Mouse (Mus musculus): ENCODE results near the gene Psmg4. TPM values are rescaled to one million over a fixed set of nuclear protein-coding genes. Genes with fewer than 3 reads are reported as not detected.

The Psmg4 gene
- polyA plus RNA-seq, 1 experiment from 2014 or later = 101 TPM

DNA sequence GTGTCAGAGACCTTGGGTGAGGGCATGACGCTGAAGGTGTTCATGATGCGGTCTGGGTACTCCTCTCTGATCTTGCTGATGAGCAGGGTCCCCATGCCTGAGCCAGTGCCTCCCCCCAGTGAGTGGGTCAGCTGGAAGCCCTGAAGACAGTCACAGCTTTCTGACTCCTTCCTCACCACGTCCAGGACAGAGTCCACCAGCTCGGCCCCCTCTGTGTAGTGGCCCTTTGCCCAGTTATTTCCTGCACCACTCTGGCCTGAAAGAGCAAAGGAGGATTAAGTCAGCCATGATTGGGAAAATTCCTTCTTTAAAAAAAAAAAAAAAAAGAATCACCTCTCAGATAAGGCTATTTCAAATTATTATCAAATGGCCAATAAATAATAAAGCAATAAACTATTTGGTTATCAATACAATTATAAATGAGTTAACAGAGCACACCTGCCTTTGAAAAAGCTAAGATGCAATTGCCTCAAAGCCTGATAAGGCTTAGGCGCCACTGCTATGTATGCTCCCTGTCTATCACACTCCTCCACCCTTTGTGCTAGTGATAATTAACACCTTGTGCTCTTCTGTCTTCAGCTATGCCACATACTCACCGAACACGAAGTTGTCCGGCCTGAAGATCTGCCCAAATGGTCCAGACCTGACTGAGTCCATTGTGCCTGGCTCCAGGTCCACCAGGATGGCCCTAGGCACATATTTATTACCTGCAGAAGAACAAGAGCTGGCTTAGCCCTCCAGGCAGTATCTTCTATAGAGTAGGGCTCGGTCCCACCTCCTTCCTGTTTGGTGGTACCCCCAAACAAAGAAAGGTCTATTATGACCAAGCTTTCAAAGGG, 34.3 kb upstream of the Psmg4 start:
- no peaks in the 10 kb centered on the region for H3K9me3 ChIP-seq (replicated peaks; ENCODE audit: control insufficient read depth, low read length)
- H3K27ac ChIP-seq (replicated peaks; ENCODE audit: low read depth, low read length) = no peak overlapping the region
- peak overlapping the region; percentile 75 for H3K4me3 ChIP-seq (ENCODE audit: low read depth, low read length)
- H3K36me3 ChIP-seq (replicated peaks; ENCODE audit: control insufficient read depth, insufficient read depth, low read depth, low read length) = no peaks in the 10 kb centered on the region; the same call in none of the 2 replicates
- DNase-seq (ENCODE audit: low spot score) (no peak), ATAC-seq (replicated peaks; ENCODE audit: insufficient number of reproducible peaks, low FRiP score, low TSS enrichment, low read depth) (no peak)
- no peak overlapping the region; the same call in 1 of the 2 replicates for H3K9ac ChIP-seq (replicated peaks; ENCODE audit: low read length)
- peak overlapping the region; percentile 49 for H3K4me2 ChIP-seq (ENCODE audit: low read depth, low read length)
- no peaks in the 10 kb centered on the region for H3K4me1 ChIP-seq (ENCODE audit: control insufficient read depth, insufficient read depth, low read length)
- H3K27me3 ChIP-seq (ENCODE audit: control insufficient read depth, insufficient read depth, low read length) = no peaks in the 10 kb centered on the region
- 60% methylated on average over 7 of the region's 9 CpGs for WGBS

DNA sequence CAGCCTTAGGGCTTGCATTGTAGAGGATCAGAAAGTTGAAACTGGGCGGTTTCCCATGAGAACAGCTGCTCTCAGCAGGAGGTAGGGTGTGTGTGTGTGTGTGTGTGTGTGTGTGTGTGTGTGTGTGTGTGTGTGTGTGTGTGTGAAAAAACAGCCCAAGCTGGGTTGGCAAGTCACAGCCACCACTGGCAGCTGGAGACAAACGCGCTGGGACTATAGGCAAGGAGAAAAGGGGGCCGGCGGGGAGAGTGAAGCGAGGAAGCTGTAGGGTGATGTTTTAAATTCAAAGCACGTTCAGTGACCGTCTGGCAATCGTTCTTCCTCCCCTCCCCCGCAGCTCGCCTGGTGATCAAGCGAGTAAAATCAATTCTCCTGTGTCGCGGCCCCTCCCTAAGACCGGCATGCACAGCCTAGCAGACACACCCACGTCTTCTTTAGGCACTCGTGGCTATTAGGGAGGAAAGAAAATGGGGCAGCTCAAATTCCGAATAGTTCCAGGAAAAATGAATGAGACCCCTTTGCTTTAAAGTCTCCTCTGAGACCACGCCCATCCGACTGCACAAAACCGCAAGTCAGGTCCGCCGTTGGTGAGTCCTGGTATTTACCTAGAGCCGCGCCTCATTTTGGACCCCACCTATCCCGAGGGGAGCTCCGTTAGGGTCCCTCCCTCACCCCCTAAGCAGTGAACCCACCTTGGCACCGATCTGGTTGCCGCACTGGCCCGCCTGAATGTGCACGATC, 33.1 kb upstream of the Psmg4 start:
- Histone ChIP-seq H3K27ac (replicated peaks; ENCODE audit: low read depth, low read length) (no peak overlapping the region), H3K4me2 (ENCODE audit: low read depth, low read length) (peak overlapping the region; percentile 49), H3K9ac (replicated peaks; ENCODE audit: low read length) (peak overlapping the region; percentile 65), H3K4me3 (ENCODE audit: low read depth, low read length) (peak overlapping the region; percentile 75), H3K36me3 (replicated peaks; ENCODE audit: control insufficient read depth, insufficient read depth, low read depth, low read length) (no peaks in the 10 kb centered on the region; the same call in none of the 2 replicates), H3K4me1 (ENCODE audit: control insufficient read depth, insufficient read depth, low read length) (no peaks in the 10 kb centered on the region), H3K9me3 (replicated peaks; ENCODE audit: control insufficient read depth, low read length) (no peaks in the 10 kb centered on the region), H3K27me3 (ENCODE audit: control insufficient read depth, insufficient read depth, low read length) (no peaks in the 10 kb centered on the region)
- DNase-seq (ENCODE audit: low spot score) (peak; percentile 77), ATAC-seq (replicated peaks; ENCODE audit: insufficient number of reproducible peaks, low FRiP score, low TSS enrichment, low read depth) (peak; percentile 1; the same call in 1 of the 2 replicates)
- 0% methylated on average over 30 of the region's 31 CpGs for WGBS

DNA sequence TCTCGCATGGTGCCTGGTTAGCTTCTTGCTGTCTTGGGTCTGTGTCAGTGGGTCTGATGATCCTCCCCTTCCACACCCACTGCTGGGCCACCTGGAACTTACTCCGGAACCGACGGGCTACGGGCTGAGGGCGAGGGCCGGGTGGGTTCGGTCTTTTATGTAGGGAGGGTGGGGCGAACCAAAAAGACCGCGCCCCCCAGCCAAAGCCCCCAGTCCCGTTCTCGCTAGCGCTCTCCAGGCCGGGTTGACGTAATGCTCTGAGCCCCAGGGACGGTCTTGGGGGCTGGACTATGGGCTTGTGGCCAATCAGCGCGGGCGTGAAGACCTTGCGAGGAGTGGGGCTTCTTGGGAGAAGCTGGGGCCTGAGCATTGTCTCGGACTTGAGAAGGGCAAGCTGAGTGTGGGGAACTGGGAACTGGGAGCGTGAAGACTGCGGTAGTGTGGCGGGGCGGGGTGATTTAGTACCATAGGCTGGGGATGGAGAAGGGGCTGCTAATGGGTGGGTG, 32.5 kb upstream of the Psmg4 start, which contains the start of gene Tubb2b:
Gene Tubb2b (minus strand): TSS at position 241 of the 506 bp plus-strand sequence.
- H3K4me2 ChIP-seq (ENCODE audit: low read depth, low read length) = peak within 1 kb of the TSS; percentile 49
- H3K27me3 ChIP-seq (ENCODE audit: control insufficient read depth, insufficient read depth, low read length) = no peaks in the 10 kb centered on the region
- H3K36me3 ChIP-seq (replicated peaks; ENCODE audit: control insufficient read depth, insufficient read depth, low read depth, low read length) = no peaks in the 10 kb centered on the region; the same call in none of the 2 replicates
- DNase-seq (ENCODE audit: low spot score) (peak; percentile 96), ATAC-seq (replicated peaks; ENCODE audit: insufficient number of reproducible peaks, low FRiP score, low TSS enrichment, low read depth) (peak; percentile 90)
- H3K4me3 ChIP-seq (ENCODE audit: low read depth, low read length) = peak within 1 kb of the TSS; percentile 75
- no peaks in the 10 kb centered on the region for H3K4me1 ChIP-seq (ENCODE audit: control insufficient read depth, insufficient read depth, low read length)
- under 1% methylated on average over 26 of the region's 26 CpGs for WGBS
- peak within 1 kb of the TSS; percentile 65 for H3K9ac ChIP-seq (replicated peaks; ENCODE audit: low read length)
- H3K27ac ChIP-seq (replicated peaks; ENCODE audit: low read depth, low read length) = peak within 1 kb of the TSS; percentile 88
- no peaks in the 10 kb centered on the region for H3K9me3 ChIP-seq (replicated peaks; ENCODE audit: control insufficient read depth, low read length)

DNA sequence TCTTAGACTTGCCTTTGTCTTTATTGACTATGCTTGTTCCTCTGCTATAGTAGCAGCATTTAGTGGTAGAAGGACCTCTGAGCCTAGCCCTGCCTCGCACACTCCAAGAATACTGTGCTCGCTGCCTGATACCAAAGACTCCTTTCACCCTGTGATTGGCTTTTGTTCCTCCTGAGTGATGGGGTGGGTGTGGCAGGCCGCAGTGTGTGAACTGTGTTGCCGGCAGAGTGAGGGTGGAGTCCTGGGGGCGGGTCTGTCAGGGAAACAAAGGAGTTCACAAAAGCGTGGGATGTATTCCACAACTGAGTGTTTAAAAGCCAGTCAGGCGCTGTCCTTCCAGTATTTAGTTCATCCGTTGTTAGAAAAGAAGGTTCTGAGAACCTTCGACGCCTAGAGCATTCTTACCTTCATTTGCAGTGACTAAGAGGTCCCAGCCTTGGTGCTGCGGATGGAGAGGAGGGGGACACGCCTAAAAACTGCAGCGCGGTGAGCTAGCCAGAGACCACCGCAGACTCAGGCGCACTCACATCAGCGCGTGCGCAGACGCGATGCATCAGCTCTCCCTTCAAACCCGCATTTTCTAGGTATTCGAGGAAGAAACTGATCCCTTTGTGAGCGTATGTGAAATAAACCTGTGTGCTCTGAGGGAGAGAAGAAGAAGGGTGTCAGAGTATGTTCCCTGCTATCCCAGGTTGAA, 31.6 kb upstream of the Psmg4 start:
- peak; percentile 58 for ATAC-seq (replicated peaks; ENCODE audit: insufficient number of reproducible peaks, low FRiP score, low TSS enrichment, low read depth)
- H3K4me1 ChIP-seq (ENCODE audit: control insufficient read depth, insufficient read depth, low read length) = no peaks in the 10 kb centered on the region
- under 1% methylated on average over 24 of the region's 24 CpGs for WGBS

DNA sequence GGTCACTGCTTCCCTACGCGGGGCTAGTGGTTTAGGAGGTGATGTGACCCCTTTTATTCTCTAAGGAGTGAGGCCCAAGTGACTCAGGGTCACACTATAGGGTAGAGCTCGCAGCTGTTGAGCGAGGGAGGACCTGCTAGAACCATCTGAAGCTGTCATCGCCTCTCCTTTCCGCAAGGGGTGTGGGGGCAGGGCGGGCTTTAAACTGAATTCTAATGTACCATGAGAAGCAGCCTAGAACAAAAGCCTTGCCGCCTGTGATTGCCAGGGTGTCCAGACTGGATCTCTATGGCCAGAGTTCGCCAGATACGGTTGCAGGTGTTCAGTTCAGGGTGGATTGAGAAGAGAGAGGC, 31.1 kb upstream of the Psmg4 start:
- Histone ChIP-seq H3K27me3 (ENCODE audit: control insufficient read depth, insufficient read depth, low read length) (no peaks in the 10 kb centered on the region), H3K4me3 (ENCODE audit: low read depth, low read length) (peak overlapping the region; percentile 75), H3K4me1 (ENCODE audit: control insufficient read depth, insufficient read depth, low read length) (no peaks in the 10 kb centered on the region), H3K9ac (replicated peaks; ENCODE audit: low read length) (peak overlapping the region; percentile 65), H3K4me2 (ENCODE audit: low read depth, low read length) (peak overlapping the region; percentile 49), H3K27ac (replicated peaks; ENCODE audit: low read depth, low read length) (peak overlapping the region; percentile 88), H3K9me3 (replicated peaks; ENCODE audit: control insufficient read depth, low read length) (no peaks in the 10 kb centered on the region), H3K36me3 (replicated peaks; ENCODE audit: control insufficient read depth, insufficient read depth, low read depth, low read length) (no peaks in the 10 kb centered on the region)
- 0% methylated on average over 10 of the region's 10 CpGs for WGBS
- ATAC-seq (replicated peaks; ENCODE audit: insufficient number of reproducible peaks, low FRiP score, low TSS enrichment, low read depth) (peak; percentile 26), DNase-seq (ENCODE audit: low spot score) (peak; percentile 76)

More for the DNA sequence above, 31.6 kb upstream of the Psmg4 start:
- Histone ChIP-seq H3K36me3 (replicated peaks; ENCODE audit: control insufficient read depth, insufficient read depth, low read depth, low read length) (no peaks in the 10 kb centered on the region), H3K4me3 (ENCODE audit: low read depth, low read length) (peak overlapping the region; percentile 75), H3K9me3 (replicated peaks; ENCODE audit: control insufficient read depth, low read length) (no peaks in the 10 kb centered on the region), H3K27ac (replicated peaks; ENCODE audit: low read depth, low read length) (peak overlapping the region; percentile 88), H3K9ac (replicated peaks; ENCODE audit: low read length) (peak overlapping the region; percentile 65), H3K4me2 (ENCODE audit: low read depth, low read length) (peak overlapping the region; percentile 49), H3K27me3 (ENCODE audit: control insufficient read depth, insufficient read depth, low read length) (no peaks in the 10 kb centered on the region)
- peak; percentile 82 for DNase-seq (ENCODE audit: low spot score)

DNA sequence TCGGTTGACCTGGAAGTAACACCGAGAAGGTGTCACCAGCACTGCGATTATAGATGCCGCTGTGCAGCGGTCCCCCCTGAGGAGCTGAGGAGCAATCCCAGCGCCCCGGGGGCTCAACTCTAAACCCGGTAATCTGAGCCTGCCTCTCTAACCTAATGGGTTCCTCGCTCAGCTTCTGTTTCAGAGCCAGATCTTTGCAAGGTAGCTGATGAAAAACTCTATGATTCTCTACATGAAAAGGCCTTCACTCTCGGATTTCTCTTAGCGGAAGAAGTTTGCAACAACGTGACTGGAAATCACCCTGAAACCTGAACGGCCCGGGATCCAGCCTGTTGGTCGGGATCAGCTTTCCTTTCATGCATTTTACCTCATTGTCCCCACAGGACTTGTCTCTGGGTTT, 30.5 kb upstream of the Psmg4 start:
- H3K4me2 ChIP-seq (ENCODE audit: low read depth, low read length) = peak overlapping the region; percentile 49
- peak overlapping the region; percentile 88 for H3K27ac ChIP-seq (replicated peaks; ENCODE audit: low read depth, low read length)
- peak overlapping the region; percentile 75 for H3K4me3 ChIP-seq (ENCODE audit: low read depth, low read length)
- H3K9me3 ChIP-seq (replicated peaks; ENCODE audit: control insufficient read depth, low read length) = no peaks in the 10 kb centered on the region
- peak overlapping the region; percentile 65 for H3K9ac ChIP-seq (replicated peaks; ENCODE audit: low read length)
- no peaks in the 10 kb centered on the region for H3K4me1 ChIP-seq (ENCODE audit: control insufficient read depth, insufficient read depth, low read length)
- no peaks in the 10 kb centered on the region for H3K36me3 ChIP-seq (replicated peaks; ENCODE audit: control insufficient read depth, insufficient read depth, low read depth, low read length)
- ATAC-seq (replicated peaks; ENCODE audit: insufficient number of reproducible peaks, low FRiP score, low TSS enrichment, low read depth) (no peak), DNase-seq (ENCODE audit: low spot score) (peak; percentile 63)
- no peaks in the 10 kb centered on the region for H3K27me3 ChIP-seq (ENCODE audit: control insufficient read depth, insufficient read depth, low read length)
- WGBS = 1% methylated on average over 15 of the region's 15 CpGs

DNA sequence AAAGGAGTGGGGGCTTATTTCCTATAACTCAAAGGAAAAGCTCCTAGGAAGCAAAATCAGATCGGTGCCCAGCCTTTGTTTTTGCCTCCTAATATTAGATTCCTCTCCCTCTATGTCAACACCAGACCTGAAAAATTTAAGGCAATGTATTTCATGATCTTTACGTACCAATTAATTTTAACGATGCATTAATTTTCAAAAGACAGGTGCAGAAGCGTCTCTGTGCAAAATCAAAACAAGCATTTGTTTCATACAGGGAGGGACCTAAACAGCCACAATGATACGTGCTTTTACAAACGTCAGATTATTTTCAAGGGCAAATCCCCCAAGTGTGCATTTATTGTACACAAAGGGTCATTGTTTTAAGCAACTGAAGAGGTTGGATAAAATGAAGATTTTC, 29.9 kb upstream of the Psmg4 start:
- no peaks in the 10 kb centered on the region for H3K9me3 ChIP-seq (replicated peaks; ENCODE audit: control insufficient read depth, low read length)
- peak overlapping the region; percentile 88; the same call in 1 of the 2 replicates for H3K27ac ChIP-seq (replicated peaks; ENCODE audit: low read depth, low read length)
- peak overlapping the region; percentile 65 for H3K9ac ChIP-seq (replicated peaks; ENCODE audit: low read length)
- H3K36me3 ChIP-seq (replicated peaks; ENCODE audit: control insufficient read depth, insufficient read depth, low read depth, low read length) = no peaks in the 10 kb centered on the region
- 19% methylated on average over 6 of the region's 6 CpGs for WGBS
- DNase-seq (ENCODE audit: low spot score) (no peak), ATAC-seq (replicated peaks; ENCODE audit: insufficient number of reproducible peaks, low FRiP score, low TSS enrichment, low read depth) (no peak)
- H3K27me3 ChIP-seq (ENCODE audit: control insufficient read depth, insufficient read depth, low read length) = no peaks in the 10 kb centered on the region
- peak overlapping the region; percentile 49; the same call in 1 of the 2 replicates for H3K4me2 ChIP-seq (ENCODE audit: low read depth, low read length)
- no peak overlapping the region; the same call in 1 of the 2 replicates for H3K4me3 ChIP-seq (ENCODE audit: low read depth, low read length)
- no peaks in the 10 kb centered on the region for H3K4me1 ChIP-seq (ENCODE audit: control insufficient read depth, insufficient read depth, low read length)
